ENCODE assay signal across 18 mouse cellular contexts in genomic region chr3:37477438-37478188, GRCm38 (mm10). TPM values are rescaled to one million over a fixed set of nuclear protein-coding genes. Genes with fewer than 3 reads are reported as not detected.
DNase-seq lines count a peak whose midpoint lies in the region; ATAC-seq and TF ChIP-seq lines count a peak whose summit lies in the region.
"Had no signal": no experiment of that assay in that cellular context is flagged by ENCODE, and none has a peak within 500 bp of the region (broad histone marks: within the 10 kb centered on the region; RNA-seq: fewer than 3 reads in every experiment).

No protein-coding gene starts in this region.

- no peak overlapping the region for H3K9ac ChIP-seq in midbrain, embryonic 14.5 days (replicated peaks; ENCODE audit: low read length)
- no peak overlapping the region for H3K9ac ChIP-seq in midbrain, embryonic 16.5 days (ENCODE audit: low read depth, low read length)
- H3K9ac ChIP-seq: forebrain, embryonic 13.5 days; hindbrain, embryonic 12.5 days; intestine, embryonic 15.5 days; liver, embryonic 14.5 days; midbrain, embryonic 13.5 days had no signal

- peak overlapping the region; percentile 51; the same call in 1 of the 2 replicates for H3K27ac ChIP-seq in gastrocnemius, adult 2 months
- H3K27ac ChIP-seq in midbrain, embryonic 14.5 days (replicated peaks; ENCODE audit: low read depth, low read length) = no peak overlapping the region
- H3K27ac ChIP-seq in midbrain, embryonic 16.5 days (ENCODE audit: low read length) = no peak overlapping the region
- H3K27ac ChIP-seq in limb, embryonic 10.5 days = no peak overlapping the region
- H3K27ac ChIP-seq: forebrain, embryonic 13.5 days; hindbrain, embryonic 12.5 days; intestine, embryonic 15.5 days; liver, embryonic 14.5 days; midbrain, embryonic 13.5 days had no signal

- H3K36me3 ChIP-seq in midbrain, embryonic 14.5 days (ENCODE audit: control insufficient read depth, insufficient read depth, low read length) = no peaks in the 10 kb centered on the region; the same call in 1 of the 2 replicates
- H3K36me3 ChIP-seq in midbrain, embryonic 16.5 days (ENCODE audit: control insufficient read depth, insufficient read depth, low read length) = peaks cover 5% of the 10 kb centered on the region
- no peaks in the 10 kb centered on the region for H3K36me3 ChIP-seq in splenic B cell, adult 2 months (ENCODE audit: control insufficient read depth, insufficient read depth, low read length, poor library complexity, severe bottlenecking)
- H3K36me3 ChIP-seq in limb, embryonic 10.5 days = peaks cover 5% of the 10 kb centered on the region
- H3K36me3 ChIP-seq: hindbrain, embryonic 12.5 days; intestine, embryonic 15.5 days had no signal

- TF ChIP-seq CTCF in gastrocnemius, adult 2 months (IDR thresholded peaks at IDR 0.05) = no peak

- H3K4me3 ChIP-seq in gastrocnemius, adult 2 months = peak overlapping the region; percentile 62
- H3K4me3 ChIP-seq in midbrain, embryonic 14.5 days (replicated peaks; ENCODE audit: low read depth, low read length) = no peak overlapping the region
- H3K4me3 ChIP-seq in midbrain, embryonic 16.5 days (ENCODE audit: low read depth, low read length) = no peak overlapping the region
- no peak overlapping the region for H3K4me3 ChIP-seq in limb, embryonic 10.5 days
- H3K4me3 ChIP-seq: forebrain, embryonic 13.5 days; hindbrain, embryonic 12.5 days; intestine, embryonic 15.5 days; midbrain, embryonic 13.5 days had no signal

- intact Hi-C loops in gastrocnemius, adult 2 months (cut with DNase I) = loop anchor here (5.0 to 10.0 kb wide), 4 partner anchors 107 to 637 kb away; partner anchors contain the start of gene Spry1

- H3K27me3 ChIP-seq in midbrain, embryonic 14.5 days (ENCODE audit: control insufficient read depth, insufficient read depth, low read length) = no peaks in the 10 kb centered on the region
- no peaks in the 10 kb centered on the region for H3K27me3 ChIP-seq in midbrain, embryonic 16.5 days (ENCODE audit: control insufficient read depth, insufficient read depth, low read depth, low read length)
- no peaks in the 10 kb centered on the region for H3K27me3 ChIP-seq in splenic B cell, adult 2 months (ENCODE audit: control insufficient read depth, insufficient read depth, low read length, poor library complexity, severe bottlenecking)
- no peaks in the 10 kb centered on the region for H3K27me3 ChIP-seq in limb, embryonic 10.5 days (ENCODE audit: low read depth, poor library complexity, severe bottlenecking)
- H3K27me3 ChIP-seq: forebrain, embryonic 13.5 days; hindbrain, embryonic 12.5 days; intestine, embryonic 15.5 days; midbrain, embryonic 13.5 days had no signal

- no peak overlapping the region for H3K4me2 ChIP-seq in midbrain, embryonic 14.5 days (ENCODE audit: low read length)
- H3K4me2 ChIP-seq in midbrain, embryonic 16.5 days (ENCODE audit: low read length) = no peak overlapping the region
- H3K4me2 ChIP-seq: forebrain, embryonic 13.5 days; hindbrain, embryonic 12.5 days; intestine, embryonic 15.5 days; midbrain, embryonic 13.5 days had no signal

- no peak for ATAC-seq in midbrain, embryonic 14.5 days (ENCODE audit: low FRiP score, low TSS enrichment)
- no peak for ATAC-seq in midbrain, embryonic 16.5 days
- peak; percentile 64 for ATAC-seq in erythroid progenitor cell, adult 5-6 weeks (replicated peaks; ENCODE audit: low FRiP score, poor library complexity, severe bottlenecking)
- ATAC-seq: forebrain, embryonic 13.5 days; intestine, embryonic 15.5 days; midbrain, embryonic 13.5 days had no signal

- DNase-seq in gastrocnemius, adult 2 months = no peak
- DNase-seq in gastrocnemius, adult 8-10 months (ENCODE audit: low spot score in 2 of 2) = no peak
- peak; percentile 14 for DNase-seq in midbrain, embryonic 14.5 days
- peak; percentile 7 for DNase-seq in splenic B cell, adult 2 months (ENCODE audit: low read depth, low spot score)
- DNase-seq in thymus, adult 18-20 months = no peak
- DNase-seq in limb, embryonic 10.5 days (ENCODE audit: low spot score) = no peak
- DNase-seq: cerebellum, adult 11 months; cerebellum, postnatal 14 days; lung, postnatal 4 days; right cerebral cortex, adult 18-20 months; thymus, postnatal 25 days had no signal

- 70% methylated on average over 7 of the region's 7 CpGs for WGBS in midbrain, embryonic 14.5 days
- WGBS in midbrain, embryonic 16.5 days = 71% methylated on average over 7 of the region's 7 CpGs
- WGBS in limb, embryonic 10.5 days = 90% methylated on average over 7 of the region's 7 CpGs

- no peaks in the 10 kb centered on the region for H3K9me3 ChIP-seq in midbrain, embryonic 14.5 days (ENCODE audit: control insufficient read depth, low read length)
- H3K9me3 ChIP-seq in midbrain, embryonic 16.5 days (replicated peaks; ENCODE audit: control insufficient read depth, low read length, poor library complexity, severe bottlenecking) = 0 out of 2 replicates have a peak, but pooled peaks cover 2% of the 10 kb centered on the region
- H3K9me3 ChIP-seq in limb, embryonic 10.5 days (replicated peaks) = no peaks in the 10 kb centered on the region
- H3K9me3 ChIP-seq: forebrain, embryonic 13.5 days; hindbrain, embryonic 12.5 days; intestine, embryonic 15.5 days; midbrain, embryonic 13.5 days had no signal

- H3K4me1 ChIP-seq in midbrain, embryonic 14.5 days (ENCODE audit: control insufficient read depth, insufficient read depth, low read length) = no peaks in the 10 kb centered on the region
- H3K4me1 ChIP-seq in midbrain, embryonic 16.5 days (ENCODE audit: control insufficient read depth, insufficient read depth, low read length) = no peaks in the 10 kb centered on the region
- H3K4me1 ChIP-seq in limb, embryonic 10.5 days = no peaks in the 10 kb centered on the region
- H3K4me1 ChIP-seq: forebrain, embryonic 13.5 days; hindbrain, embryonic 12.5 days; intestine, embryonic 15.5 days; midbrain, embryonic 13.5 days had no signal

RNA-seq across cellular contexts. Expression of gene Nudt6, which starts 57.6 kb away (rescaled TPM):
- 10 to 100 TPM; 28.1 to 28.2 TPM for total RNA-seq in gastrocnemius, adult 2 months (2021)
- 10 to 100 TPM; 24.8 to 33.1 (median 31.6) TPM for total RNA-seq in gastrocnemius, adult 8-10 months (2022)
- 5.2 and 8.1 TPM in 2 replicates for polyA plus RNA-seq in midbrain, embryonic 14.5 days (2014; fragmentation: Nextera tagmentation; extraction: Ambion mirVana)
- polyA plus RNA-seq in midbrain, embryonic 16.5 days (2015; fragmentation: Nextera tagmentation; extraction: Ambion mirVana) = 7.5 and 7.9 TPM in 2 replicates
- not detected in 2 replicates for total RNA-seq in erythroid progenitor cell, adult 5-6 weeks (2015; ENCODE audit: low replicate concordance)
- 2.2 TPM in 1 of 2 replicates, not detected in the other for total RNA-seq in erythroid progenitor cell, adult 5-6 weeks (2017; ENCODE audit: low replicate concordance)
- polyA plus RNA-seq in limb, embryonic 10.5 days (2016; fragmentation: Nextera tagmentation; extraction: Ambion mirVana) = 3.9 and 4.7 TPM in 2 replicates

RNA-seq across cellular contexts. Expression of gene Spata5, which starts 57.9 kb away (rescaled TPM):
- 10 to 100 TPM; 10.3 to 10.8 TPM for total RNA-seq in gastrocnemius, adult 2 months (2021)
- total RNA-seq in gastrocnemius, adult 8-10 months (2022) = 10 to 100 TPM; 10.2 to 12.4 (median 11.6) TPM
- 30.7 and 38.3 TPM in 2 replicates for polyA plus RNA-seq in midbrain, embryonic 14.5 days (2014; fragmentation: Nextera tagmentation; extraction: Ambion mirVana)
- 30.3 and 33.9 TPM in 2 replicates for polyA plus RNA-seq in midbrain, embryonic 16.5 days (2015; fragmentation: Nextera tagmentation; extraction: Ambion mirVana)
- 4.2 and 14.4 TPM in 2 replicates for total RNA-seq in erythroid progenitor cell, adult 5-6 weeks (2015; ENCODE audit: low replicate concordance)
- 8.3 and 31.3 TPM in 2 replicates for total RNA-seq in erythroid progenitor cell, adult 5-6 weeks (2017; ENCODE audit: low replicate concordance)
- 52.7 and 53.3 TPM in 2 replicates for polyA plus RNA-seq in limb, embryonic 10.5 days (2016; fragmentation: Nextera tagmentation; extraction: Ambion mirVana)

Comparison
In these comparisons a context has a peak if more than half of its experiments do, and no peak if none do; other contexts are left out.
1. DNase-seq: peak in midbrain, embryonic 14.5 days (single experiment) and splenic B cell, adult 2 months (single experiment); none in gastrocnemius, adult 2 months (single experiment), gastrocnemius, adult 8-10 months (0 of 2), thymus, adult 18-20 months (0 of 2) and limb, embryonic 10.5 days (single experiment).
2. RNA of gene Nudt6, which starts 57.6 kb away (total RNA-seq): 24.8 to 33.1 TPM in gastrocnemius, adult 8-10 months and 28.1 to 28.2 TPM in gastrocnemius, adult 2 months; 2.2 TPM in erythroid progenitor cell, adult 5-6 weeks; every median in the first group is over 4 times any median in the second.